Mouse (Mus musculus) ES-Bruce4 (cell line): ENCODE measurements at regions not wholly inside any gene's neighbourhood (a gene's known extent, or its start where the extent isn't known, plus 50 kb on each side); places are given as distances from the start of the nearest gene placed in this dataset.
A peak's percentile ranks its signal among the peaks of the same experiment; 100 is the strongest.

Source experiments
- H3K27ac ChIP-seq: 2 replicates; pipeline ENCODE4 v1.5.1; 2012; ENCODE audit warnings: low read length, inconsistent platforms; ENCODE audit not compliant: insufficient read depth
- H3K27me3 ChIP-seq: 2 replicates; pipeline ENCODE4 v1.6.1; 2012; ENCODE audit warnings: mild to moderate bottlenecking, low read length, inconsistent platforms; ENCODE audit not compliant: control insufficient read depth, poor library complexity, insufficient read depth, severe bottlenecking
- H3K36me3 ChIP-seq: 2 replicates; pipeline ENCODE4 v1.6.1; 2012; ENCODE audit warnings: inconsistent platforms, mild to moderate bottlenecking, low read length, moderate library complexity; ENCODE audit not compliant: control insufficient read depth, poor library complexity, insufficient read depth, severe bottlenecking
- H3K4me1 ChIP-seq: one replicate; pipeline ENCODE4 v1.8.1; 2011; ENCODE audit warnings: low read length; ENCODE audit not compliant: control insufficient read depth, insufficient read depth
- H3K4me3 ChIP-seq: 2 replicates; pipeline ENCODE4 v1.5.1; 2011; ENCODE audit warnings: low read depth, mild to moderate bottlenecking, low read length
- H3K9ac ChIP-seq: 2 replicates; pipeline ENCODE4 v1.6.1; 2012; ENCODE audit warnings: low read depth, mild to moderate bottlenecking, inconsistent platforms; ENCODE audit not compliant: poor library complexity, severe bottlenecking
- H3K9me3 ChIP-seq: replicated peaks from 2 replicates; pipeline ENCODE4 v1.6.1; 2012; ENCODE audit warnings: mild to moderate bottlenecking, low read length, inconsistent platforms; ENCODE audit not compliant: control insufficient read depth, poor library complexity, insufficient read depth, severe bottlenecking
- CTCF ChIP-seq: IDR thresholded peaks from one replicate; pipeline ENCODE4 v1.8.1; 2011; ENCODE audit warnings: low read depth, low read length
- EP300 ChIP-seq: IDR thresholded peaks from 2 replicates; pipeline ENCODE4 v1.6.1; 2011; ENCODE audit warnings: low read depth, low read length; ENCODE audit not compliant: insufficient read depth
- POLR2A ChIP-seq: IDR thresholded peaks from one replicate; pipeline ENCODE4 v1.8.1; 2011; ENCODE audit warnings: low read length; ENCODE audit not compliant: insufficient read depth

- H3K4me1 ChIP-seq: peaks cover 6% of the 10 kb centered on the region
- TF ChIP-seq EP300 (no peak), CTCF (no peak), POLR2A (no peak)
These were observed 171.5 kb upstream of the Jmjd1c start for GRCm38 (mm10) chr10:66924418-66924817.

GRCm38 (mm10) chr10:66925553-66926127 lies 170.3 kb upstream of the Jmjd1c start:
- H3K4me3 ChIP-seq: no peak overlapping the region
- no peaks in the 10 kb centered on the region for H3K36me3 ChIP-seq
- H3K9ac ChIP-seq: no peak overlapping the region
- H3K27me3 ChIP-seq: no peaks in the 10 kb centered on the region
- peaks cover 4% of the 10 kb centered on the region for H3K4me1 ChIP-seq
- 0 out of 2 replicates have a peak overlapping the region, but pooled peaks have one; percentile 13 for H3K27ac ChIP-seq
- H3K9me3 ChIP-seq: no peaks in the 10 kb centered on the region
- TF ChIP-seq EP300 (no peak), CTCF (no peak), POLR2A (no peak)

More at GRCm38 (mm10) chr10:66924418-66924817, 171.5 kb upstream of the Jmjd1c start:
- Histone ChIP-seq H3K36me3 (no peaks in the 10 kb centered on the region), H3K4me3 (no peak overlapping the region), H3K9me3 (no peaks in the 10 kb centered on the region), H3K9ac (no peak overlapping the region), H3K27ac (no peak overlapping the region), H3K27me3 (no peaks in the 10 kb centered on the region)

GRCm38 (mm10) chr10:66927651-66928050 lies 168.3 kb upstream of the Jmjd1c start:
- peaks cover 3% of the 10 kb centered on the region for H3K4me1 ChIP-seq
- H3K36me3 ChIP-seq: no peaks in the 10 kb centered on the region
- no peak overlapping the region for H3K9ac ChIP-seq
- TF ChIP-seq EP300 (no peak), POLR2A (no peak), CTCF (no peak)
- no peak overlapping the region for H3K27ac ChIP-seq
- no peak overlapping the region for H3K4me3 ChIP-seq
- H3K9me3 ChIP-seq: no peaks in the 10 kb centered on the region
- no peaks in the 10 kb centered on the region for H3K27me3 ChIP-seq

GRCm38 (mm10) chr10:66928211-66928990 lies 167.5 kb upstream of the Jmjd1c start:
- no peaks in the 10 kb centered on the region for H3K4me1 ChIP-seq
- H3K27me3 ChIP-seq: no peaks in the 10 kb centered on the region
- no peaks in the 10 kb centered on the region for H3K36me3 ChIP-seq
- no peak overlapping the region for H3K9ac ChIP-seq
- H3K27ac ChIP-seq: no peak overlapping the region
- TF ChIP-seq CTCF (no peak), POLR2A (no peak), EP300 (no peak)
- no peaks in the 10 kb centered on the region for H3K9me3 ChIP-seq
- H3K4me3 ChIP-seq: no peak overlapping the region

- TF ChIP-seq EP300 (no peak), POLR2A (no peak), CTCF (no peak)
- Histone ChIP-seq H3K36me3 (no peaks in the 10 kb centered on the region), H3K27me3 (no peaks in the 10 kb centered on the region), H3K9ac (no peak overlapping the region), H3K27ac (no peak overlapping the region), H3K4me1 (no peaks in the 10 kb centered on the region), H3K4me3 (no peak overlapping the region), H3K9me3 (no peaks in the 10 kb centered on the region)
These were observed 165.4 kb upstream of the Jmjd1c start for GRCm38 (mm10) chr10:66930563-66930962.

GRCm38 (mm10) chr10:66931505-66931904 lies 164.4 kb upstream of the Jmjd1c start:
- no peak overlapping the region for H3K4me3 ChIP-seq
- H3K9me3 ChIP-seq: no peaks in the 10 kb centered on the region
- H3K4me1 ChIP-seq: no peaks in the 10 kb centered on the region
- no peak overlapping the region for H3K27ac ChIP-seq
- H3K36me3 ChIP-seq: no peaks in the 10 kb centered on the region
- H3K9ac ChIP-seq: no peak overlapping the region
- no peak for TF ChIP-seq EP300
- H3K27me3 ChIP-seq: no peaks in the 10 kb centered on the region
